Mouse (Mus musculus) intestine, embryonic 16.5 days (tissue): ENCODE data around the gene Bcar1. TPM values are rescaled to one million over a fixed set of nuclear protein-coding genes. Genes with fewer than 3 reads are reported as not detected.

Experiments used
- ATAC-seq: fragments of 200-750 bp; cut with Nextera tagmentation; 2 replicates; pipeline ENCODE4 v1.8.0; 2017; ENCODE audit warnings: moderate TSS enrichment, moderate library complexity
- H3K27ac ChIP-seq: fragments of 300-500 bp; sonication (generic); 2 replicates; pipeline ENCODE4 v1.5.1; 2014; ENCODE audit warnings: mild to moderate bottlenecking, low read length
- H3K27me3 ChIP-seq: fragments of 300-500 bp; sonication (generic); replicated peaks from 2 replicates; pipeline ENCODE4 v1.6.1; 2014; ENCODE audit warnings: low read length, control low read depth, mixed read lengths; ENCODE audit not compliant: control insufficient read depth, insufficient read depth
- H3K36me3 ChIP-seq: fragments of 300-500 bp; sonication (generic); 2 replicates; pipeline ENCODE4 v1.6.1; 2014; ENCODE audit warnings: low read length, control low read depth; ENCODE audit not compliant: control insufficient read depth, insufficient read depth
- H3K4me1 ChIP-seq: fragments of 300-500 bp; sonication (generic); 2 replicates; pipeline ENCODE4 v1.6.1; 2014; ENCODE audit warnings: low read length, control low read depth, mixed read lengths; ENCODE audit not compliant: control insufficient read depth, insufficient read depth
- H3K4me2 ChIP-seq: fragments of 300-500 bp; sonication (generic); 2 replicates; pipeline ENCODE4 v1.6.1; 2014; ENCODE audit warnings: low read depth, low read length, control low read depth
- H3K4me3 ChIP-seq: fragments of 300-500 bp; sonication (generic); 2 replicates; pipeline ENCODE4 v1.5.1; 2014; ENCODE audit warnings: mild to moderate bottlenecking, low read length
- H3K9ac ChIP-seq: fragments of 300-500 bp; sonication (generic); 2 replicates; pipeline ENCODE4 v1.6.1; 2014; ENCODE audit warnings: low read depth, low read length
- H3K9me3 ChIP-seq: fragments of 300-500 bp; sonication (generic); 2 replicates; pipeline ENCODE4 v1.6.1; 2016; ENCODE audit warnings: low read length, control low read depth; ENCODE audit not compliant: control insufficient read depth
- WGBS: fragments of 180-500 bp; shearing (Covaris S2); extraction: QIAGEN DNeasy Blood & Tissue Kit; methylation state at CpG from one replicate; pipeline ENCODE4 v1.1.7; 2014; 5-methylcytosine and 5-hydroxymethylcytosine counted together
- polyA plus RNA-seq: library from polyadenylated mRNA; unstranded; fragments of >200 nt; fragmentation: Nextera tagmentation; extraction: Ambion mirVana; gene quantifications from 2 replicates; pipeline ENCODE4 v1.2.1, GENCODE M21; 2015

Gene Bcar1
- polyA plus RNA-seq, 1 experiment from 2014 or later, result 44.6 TPM

DNA sequence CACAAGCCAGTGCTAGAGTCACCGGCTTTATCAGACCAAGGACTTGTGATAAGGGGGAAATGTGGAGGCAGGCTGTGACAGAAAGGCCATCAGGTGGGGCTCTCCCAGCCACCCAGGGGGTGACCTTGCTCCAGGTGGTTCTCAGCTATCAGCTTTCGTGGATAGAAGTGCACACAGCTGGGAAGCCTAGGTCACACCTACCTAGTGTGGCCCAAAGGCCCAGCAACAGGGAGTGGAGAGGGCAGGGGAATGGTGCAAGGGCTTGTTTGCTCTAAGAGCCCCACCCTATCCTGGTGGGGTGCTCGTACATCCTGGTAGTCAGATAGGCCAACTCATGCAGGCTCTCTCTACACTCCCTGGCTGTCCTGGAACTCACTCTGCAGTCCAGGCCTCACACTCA lies 38.4 kb downstream of the Bcar1 start:
- peak; percentile 92 for ATAC-seq
- Histone ChIP-seq H3K36me3 (no peaks in the 10 kb centered on the region), H3K4me1 (peaks cover 40% of the 10 kb centered on the region), H3K27me3 (no peaks in the 10 kb centered on the region), H3K9me3 (no peaks in the 10 kb centered on the region), H3K27ac (peak overlapping the region; percentile 94), H3K9ac (0 out of 2 replicates have a peak overlapping the region, but pooled peaks have one; percentile 7), H3K4me3 (no peak overlapping the region), H3K4me2 (no peak overlapping the region)
- WGBS, result 38% methylated on average over 3 of the region's 3 CpGs

DNA sequence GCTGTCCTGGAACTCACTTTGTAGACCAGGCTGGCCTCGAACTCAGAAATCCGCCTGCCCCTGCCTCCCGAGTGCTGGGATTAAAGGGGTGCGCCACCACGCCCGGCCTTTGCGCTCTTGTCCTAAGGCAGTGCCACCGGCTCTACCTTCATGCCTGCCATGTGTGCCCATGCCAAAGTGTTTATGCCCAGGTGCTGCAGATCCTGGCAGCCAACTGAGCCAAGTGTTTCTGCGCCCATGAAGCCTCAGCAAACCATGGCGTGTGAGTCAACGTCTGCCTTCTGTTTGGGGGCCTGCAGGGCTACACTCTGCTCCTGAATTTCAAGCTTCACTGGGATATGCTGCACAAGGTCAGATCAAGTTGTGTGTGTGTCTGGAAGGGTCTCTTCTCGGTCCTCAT lies 39.0 kb downstream of the Bcar1 start:
- Histone ChIP-seq H3K36me3 (no peaks in the 10 kb centered on the region), H3K4me2 (no peak overlapping the region), H3K4me1 (peaks cover 38% of the 10 kb centered on the region), H3K9ac (peak overlapping the region; percentile 37; the same call in 1 of the 2 replicates), H3K27me3 (no peaks in the 10 kb centered on the region), H3K27ac (peak overlapping the region; percentile 94), H3K4me3 (no peak overlapping the region), H3K9me3 (no peaks in the 10 kb centered on the region)
- ATAC-seq, result no peak
- 87% methylated on average over 12 of the region's 12 CpGs for WGBS

DNA sequence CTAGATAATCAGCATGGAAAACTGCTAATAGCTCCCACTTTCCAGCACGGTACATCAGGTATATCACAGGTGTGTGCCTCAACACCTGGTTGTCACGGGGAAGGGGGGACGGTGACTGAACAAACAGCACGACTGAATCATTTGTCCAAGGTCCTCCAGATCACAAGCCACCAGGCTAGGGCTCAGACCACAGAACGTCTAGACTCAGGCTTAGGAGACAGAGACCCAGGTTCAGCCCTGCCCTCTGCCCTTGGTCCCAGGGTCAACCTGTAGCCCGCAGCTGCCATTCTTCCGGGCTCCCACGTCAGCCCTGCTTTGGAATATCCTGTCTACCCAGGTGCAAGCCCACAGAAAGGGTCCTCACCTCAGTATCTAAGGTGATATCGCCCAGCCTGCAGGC lies 42.2 kb downstream of the Bcar1 start:
- Histone ChIP-seq H3K36me3 (no peaks in the 10 kb centered on the region), H3K9me3 (no peaks in the 10 kb centered on the region), H3K9ac (no peak overlapping the region), H3K27ac (peak overlapping the region; percentile 71), H3K4me1 (peaks cover 25% of the 10 kb centered on the region), H3K4me3 (no peak overlapping the region), H3K4me2 (no peak overlapping the region), H3K27me3 (no peaks in the 10 kb centered on the region)
- WGBS, result 68% methylated on average over 9 of the region's 9 CpGs
- peak; percentile 56 for ATAC-seq

GRCm38 (mm10) chr8:111700740-111701139 lies 42.9 kb downstream of the Bcar1 start:
- ATAC-seq, result no peak

GRCm38 (mm10) chr8:111700201-111700600 lies 43.4 kb downstream of the Bcar1 start:
- Histone ChIP-seq H3K4me2 (no peak overlapping the region), H3K9ac (no peak overlapping the region), H3K4me3 (no peak overlapping the region), H3K4me1 (peaks cover 15% of the 10 kb centered on the region), H3K27me3 (no peaks in the 10 kb centered on the region), H3K27ac (no peak overlapping the region), H3K36me3 (no peaks in the 10 kb centered on the region), H3K9me3 (no peaks in the 10 kb centered on the region)
- 85% methylated on average over 3 of the region's 3 CpGs for WGBS
- no peak for ATAC-seq

More at GRCm38 (mm10) chr8:111700740-111701139, 42.9 kb downstream of the Bcar1 start:
- Histone ChIP-seq H3K9me3 (no peaks in the 10 kb centered on the region), H3K4me1 (peaks cover 18% of the 10 kb centered on the region), H3K4me2 (no peak overlapping the region), H3K4me3 (no peak overlapping the region), H3K36me3 (no peaks in the 10 kb centered on the region), H3K27ac (peak overlapping the region; percentile 71), H3K27me3 (no peaks in the 10 kb centered on the region), H3K9ac (no peak overlapping the region)
- 83% methylated on average over 5 of the region's 5 CpGs for WGBS

GRCm38 (mm10) chr8:111699035-111699434 lies 44.6 kb downstream of the Bcar1 start:
- no peaks in the 10 kb centered on the region for H3K27me3 ChIP-seq
- no peak overlapping the region for H3K4me3 ChIP-seq
- no peak overlapping the region for H3K9ac ChIP-seq
- no peak overlapping the region for H3K4me2 ChIP-seq
- H3K4me1 ChIP-seq, result peaks cover 6% of the 10 kb centered on the region; the same call in 1 of the 2 replicates
- H3K27ac ChIP-seq, result no peak overlapping the region
- H3K36me3 ChIP-seq, result no peaks in the 10 kb centered on the region
- 17% methylated on average over 1 of the region's 1 CpGs for WGBS
- no peaks in the 10 kb centered on the region for H3K9me3 ChIP-seq
- no peak for ATAC-seq

GRCm38 (mm10) chr8:111697655-111698054 lies 46.0 kb downstream of the Bcar1 start:
- H3K9ac ChIP-seq, result no peak overlapping the region
- H3K27ac ChIP-seq, result no peak overlapping the region
- 84% methylated on average over 10 of the region's 10 CpGs for WGBS
- H3K9me3 ChIP-seq, result no peaks in the 10 kb centered on the region
- H3K4me2 ChIP-seq, result no peak overlapping the region
- no peaks in the 10 kb centered on the region for H3K27me3 ChIP-seq
- H3K4me1 ChIP-seq, result peaks cover 17% of the 10 kb centered on the region
- ATAC-seq, result no peak
- H3K4me3 ChIP-seq, result no peak overlapping the region
- no peaks in the 10 kb centered on the region for H3K36me3 ChIP-seq

DNA sequence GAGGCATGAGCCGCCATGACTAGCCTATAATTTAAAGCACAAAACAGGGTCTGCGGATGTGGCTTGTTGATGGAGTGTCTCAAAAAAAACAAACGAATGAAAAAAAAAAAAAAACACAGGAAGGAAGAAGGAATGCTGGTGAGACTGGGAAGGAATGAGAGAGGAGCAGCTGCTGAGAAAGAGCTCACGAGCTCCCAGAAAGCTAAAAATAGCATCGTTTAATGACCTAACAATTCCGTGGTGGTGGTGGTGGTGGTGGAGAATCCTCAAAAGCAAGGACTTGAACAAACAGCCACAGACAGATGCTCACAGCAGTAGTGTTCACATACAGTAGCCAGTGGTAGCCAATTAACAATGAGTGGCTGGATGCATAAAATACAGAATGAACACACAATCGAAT lies 48.2 kb downstream of the Bcar1 start:
- 49% methylated on average over 7 of the region's 7 CpGs for WGBS
- H3K36me3 ChIP-seq, result no peaks in the 10 kb centered on the region
- no peak overlapping the region for H3K9ac ChIP-seq
- no peaks in the 10 kb centered on the region for H3K27me3 ChIP-seq
- no peak overlapping the region for H3K4me2 ChIP-seq
- no peak for ATAC-seq
- H3K4me3 ChIP-seq, result no peak overlapping the region
- peaks cover 11% of the 10 kb centered on the region for H3K4me1 ChIP-seq
- H3K27ac ChIP-seq, result 0 out of 2 replicates have a peak overlapping the region, but pooled peaks have one; percentile 23
- H3K9me3 ChIP-seq, result no peaks in the 10 kb centered on the region

- no peak overlapping the region for H3K9ac ChIP-seq
- peak overlapping the region; percentile 36; the same call in 1 of the 2 replicates for H3K27ac ChIP-seq
- H3K4me3 ChIP-seq, result no peak overlapping the region
- H3K36me3 ChIP-seq, result no peaks in the 10 kb centered on the region
- H3K27me3 ChIP-seq, result no peaks in the 10 kb centered on the region
- H3K4me1 ChIP-seq, result peaks cover 11% of the 10 kb centered on the region
- ATAC-seq, result peak; percentile 61
- H3K9me3 ChIP-seq, result no peaks in the 10 kb centered on the region
- WGBS, result 33% methylated on average over 6 of the region's 6 CpGs
- no peak overlapping the region for H3K4me2 ChIP-seq
These were observed 50.3 kb downstream of the Bcar1 start for GRCm38 (mm10) chr8:111693261-111693741.

DNA sequence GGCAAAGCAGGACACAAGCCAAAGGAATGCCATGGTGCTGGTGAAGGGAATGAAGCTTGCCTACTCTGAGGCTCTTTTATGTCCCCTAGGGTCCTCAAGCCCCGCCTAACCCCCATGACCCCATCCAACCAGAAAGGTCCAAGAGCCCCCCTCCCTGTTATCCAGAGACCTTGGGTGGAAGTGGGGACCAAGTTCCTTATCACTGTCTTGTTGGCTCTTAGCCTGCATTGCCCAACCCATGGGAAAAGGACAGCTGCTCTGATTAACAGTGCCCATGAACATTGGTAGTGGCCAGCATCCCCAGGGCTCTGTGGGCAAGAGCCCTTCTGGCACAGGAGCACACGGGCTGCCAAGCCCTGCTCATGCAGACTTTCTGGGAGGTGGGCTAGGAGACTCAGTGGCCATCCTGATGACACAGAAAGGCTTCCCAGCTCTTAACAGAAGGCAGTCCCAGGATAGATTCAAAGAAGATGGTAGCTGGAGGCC lies 52.6 kb downstream of the Bcar1 start, which contains the start of gene Ctrb1:
TSS of gene Ctrb1 (minus strand) at position 51 of the 486 bp plus-strand sequence.
- WGBS, result 86% methylated on average over 2 of the region's 2 CpGs
- no peak within 1 kb of the TSS for H3K27ac ChIP-seq
- no peaks in the 10 kb centered on the region for H3K36me3 ChIP-seq
- peaks cover 11% of the 10 kb centered on the region for H3K4me1 ChIP-seq
- no peaks in the 10 kb centered on the region for H3K27me3 ChIP-seq
- no peak within 1 kb of the TSS for H3K4me2 ChIP-seq
- no peaks in the 10 kb centered on the region for H3K9me3 ChIP-seq
- no peak within 1 kb of the TSS for H3K9ac ChIP-seq
- peak; percentile 27 for ATAC-seq
- H3K4me3 ChIP-seq, result no peak within 1 kb of the TSS
